Mouse (Mus musculus) adrenal gland, postnatal 36 days (tissue): ENCODE measurements at regions not wholly inside any gene's neighbourhood (a gene's known extent, or its start where the extent isn't known, plus 50 kb on each side); places are given as distances from the start of the nearest gene placed in this dataset.

ENCODE experiments used
- DNase-seq, 2 experiments: peaks; one replicate each; pipeline ENCODE4 v3.0.0; 2021; ENCODE audit warnings: mixed read lengths in 1 of 2

DNA sequence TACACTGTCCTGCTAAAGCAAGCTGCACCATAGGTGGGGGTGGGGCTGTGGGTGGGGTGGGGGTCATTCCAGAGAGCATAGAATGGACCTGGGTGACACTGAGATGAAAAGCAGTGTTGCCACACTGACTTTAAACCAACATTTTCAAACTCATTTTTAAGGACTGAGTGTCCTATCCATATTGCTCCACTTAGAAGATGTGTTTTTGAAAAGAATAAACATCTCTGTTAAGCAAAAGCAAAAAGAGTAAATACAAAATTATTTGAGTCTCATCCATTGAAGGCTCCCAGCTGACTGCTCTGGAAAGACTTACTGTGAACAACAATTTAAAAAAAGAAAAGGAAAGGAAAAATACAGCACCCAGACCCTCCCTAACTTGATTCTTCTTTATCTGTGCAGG is 202.3 kb upstream of the Usp24 start:
- DNase-seq: no peak

GRCm38 (mm10) chr4:106116611-106117010 is 199.4 kb upstream of the Usp24 start:
- peak; percentile 13 to 30 for DNase-seq

- no peak for DNase-seq
Measured at GRCm38 (mm10) chr4:106121306-106121705, 194.7 kb upstream of the Usp24 start.

- peak; percentile 59 to 69 for DNase-seq
Measured at GRCm38 (mm10) chr4:106123038-106123654, 192.9 kb upstream of the Usp24 start.

DNA sequence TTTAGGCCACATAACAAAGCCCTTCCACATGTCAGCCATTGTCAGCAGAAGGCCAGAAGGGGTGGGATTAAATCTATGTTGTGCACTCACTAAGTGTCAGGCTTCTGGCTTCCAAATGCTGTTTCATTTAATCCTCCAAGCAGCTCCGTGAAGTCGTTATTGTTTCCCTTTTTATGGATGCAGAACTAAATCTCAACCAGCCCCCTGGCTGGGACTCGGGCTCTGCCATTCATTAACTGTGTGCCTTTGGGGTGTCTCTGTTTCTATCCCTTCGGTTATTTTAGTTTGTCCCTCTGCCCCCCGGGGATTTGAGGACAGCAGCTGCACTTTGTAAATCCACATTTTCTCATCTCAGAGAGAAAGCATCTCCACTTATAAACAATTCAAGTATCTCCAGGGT is 188.8 kb upstream of the Usp24 start:
- no peak for DNase-seq

GRCm38 (mm10) chr4:106127641-106128040 is 188.4 kb upstream of the Usp24 start:
- peak; percentile 42 to 47 for DNase-seq

DNA sequence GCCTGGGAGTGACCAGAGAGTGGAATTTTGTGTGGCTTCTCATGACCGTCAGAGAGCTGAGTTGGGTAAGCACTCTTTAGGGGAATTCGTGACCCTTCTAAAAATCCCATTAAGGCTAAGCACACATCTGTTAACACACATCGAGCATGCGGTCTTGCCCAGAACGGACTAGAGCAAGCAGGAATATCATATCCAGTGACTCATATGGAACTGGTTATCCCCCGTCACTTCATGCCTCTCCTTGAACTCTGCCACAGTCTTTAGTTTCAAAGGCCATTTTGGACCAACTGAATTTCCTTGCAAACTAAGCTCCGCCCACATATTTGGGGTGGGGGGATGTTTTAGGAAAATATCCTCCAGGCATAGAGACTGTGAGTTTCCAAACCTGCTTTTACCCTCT is 186.7 kb upstream of the Usp24 start:
- no peak for DNase-seq

DNA sequence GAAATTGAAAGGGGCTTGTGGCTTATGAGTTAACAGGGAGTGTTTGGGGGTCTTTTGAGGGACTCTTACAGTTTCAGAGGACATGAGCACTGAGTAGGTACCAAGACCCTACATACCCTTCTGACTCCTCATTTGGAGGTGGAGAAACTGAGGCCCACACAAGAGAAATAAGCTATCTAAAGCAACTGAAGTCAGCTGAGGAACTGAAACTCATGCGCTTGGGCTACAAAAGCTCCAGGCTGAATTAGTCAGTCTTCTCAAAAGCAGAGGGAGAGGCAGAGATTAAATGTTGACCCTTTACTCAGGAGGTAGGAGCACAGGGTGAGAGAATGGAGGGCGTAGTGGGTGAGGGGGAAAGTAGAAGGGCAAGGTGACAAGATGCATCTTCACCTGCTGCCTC is 186.2 kb upstream of the Usp24 start:
- no peak for DNase-seq

- DNase-seq: no peak
Measured at GRCm38 (mm10) chr4:106133746-106134730, 182.0 kb upstream of the Usp24 start.

- no peak for DNase-seq
Measured at GRCm38 (mm10) chr4:106142741-106143140, 173.3 kb upstream of the Usp24 start.

- DNase-seq: peak; percentile 20 to 46
Measured at GRCm38 (mm10) chr4:106144351-106145116, 171.5 kb upstream of the Usp24 start.

- DNase-seq: no peak
Measured at GRCm38 (mm10) chr4:106146919-106147460, 169.0 kb upstream of the Usp24 start.

DNA sequence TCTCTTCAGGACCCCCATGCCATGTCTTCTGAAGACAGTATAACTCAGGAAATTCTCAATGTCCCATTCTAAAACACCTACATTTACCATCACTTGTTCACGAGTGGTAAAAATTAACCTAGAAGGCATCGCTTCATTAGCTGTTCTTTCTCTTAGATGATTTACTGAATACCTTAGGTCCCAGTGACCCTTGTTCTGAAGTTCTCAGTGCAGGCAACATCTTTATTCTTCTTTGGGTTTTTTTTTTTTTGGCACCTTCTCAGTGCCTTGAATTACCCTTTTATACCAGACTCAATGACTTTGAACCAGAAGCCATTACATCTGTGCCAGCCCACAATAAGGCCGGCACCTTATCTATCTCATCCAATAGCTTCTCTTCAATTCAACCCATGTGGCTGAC is 167.1 kb upstream of the Usp24 start:
- no peak for DNase-seq

- DNase-seq: no peak
Measured at GRCm38 (mm10) chr4:106149471-106150048, 166.5 kb upstream of the Usp24 start.

- no peak for DNase-seq
Measured at GRCm38 (mm10) chr4:106150775-106151174, 165.2 kb upstream of the Usp24 start.

DNA sequence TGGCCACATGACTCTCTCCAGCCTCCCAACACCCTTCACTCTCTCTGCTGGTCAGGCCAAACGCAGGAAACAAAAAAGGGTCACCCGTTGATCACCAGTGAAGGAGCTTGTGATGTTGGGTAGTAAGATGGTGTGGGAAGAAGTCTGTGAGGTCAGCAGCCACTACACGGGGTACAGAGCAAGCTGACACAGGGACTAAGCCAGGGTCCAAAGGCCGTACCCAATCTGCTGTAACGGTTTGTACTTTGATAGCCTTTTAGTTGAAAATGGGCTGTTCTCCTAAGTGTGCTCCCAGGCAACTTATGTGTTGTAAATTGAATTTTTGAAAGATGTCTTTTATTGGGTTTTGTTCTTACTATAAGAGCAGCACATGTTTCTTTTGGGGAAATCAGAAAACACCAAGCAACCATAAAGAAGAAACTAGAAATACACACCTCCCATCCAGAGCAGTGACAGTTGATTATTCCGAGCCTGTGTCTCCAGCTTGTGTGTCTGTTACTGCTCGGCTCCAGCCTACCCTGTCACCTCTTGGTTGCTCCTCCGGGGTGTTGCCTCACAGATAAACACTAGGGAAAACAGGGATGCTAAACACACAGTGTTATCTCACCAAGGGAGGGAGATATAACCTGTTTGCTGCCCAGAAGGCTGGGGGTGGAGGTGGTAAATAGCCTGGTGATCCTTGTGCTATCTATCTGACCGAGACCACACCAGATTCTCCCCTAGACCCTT is 158.4 kb upstream of the Usp24 start:
- DNase-seq: no peak

DNA sequence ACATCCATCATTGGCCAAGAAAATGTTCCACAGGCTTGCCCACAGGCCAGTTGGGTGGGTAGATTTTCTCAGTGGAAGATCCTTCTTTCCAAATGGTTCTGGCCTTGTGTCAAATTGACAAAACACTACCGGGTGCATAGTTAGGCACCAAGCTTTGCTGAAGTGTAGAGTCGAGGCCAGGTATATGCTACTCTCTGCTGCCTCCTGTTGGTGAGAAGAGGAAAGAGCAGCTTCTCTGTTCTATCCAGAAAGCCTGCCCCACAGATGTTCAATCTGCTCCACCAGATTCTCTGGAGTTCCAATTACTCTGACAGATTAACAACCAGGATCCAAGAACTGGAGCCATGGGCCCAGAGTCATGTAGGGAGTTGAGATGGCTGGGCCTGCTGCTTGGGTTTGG is 154.4 kb upstream of the Usp24 start:
- DNase-seq: no peak

DNA sequence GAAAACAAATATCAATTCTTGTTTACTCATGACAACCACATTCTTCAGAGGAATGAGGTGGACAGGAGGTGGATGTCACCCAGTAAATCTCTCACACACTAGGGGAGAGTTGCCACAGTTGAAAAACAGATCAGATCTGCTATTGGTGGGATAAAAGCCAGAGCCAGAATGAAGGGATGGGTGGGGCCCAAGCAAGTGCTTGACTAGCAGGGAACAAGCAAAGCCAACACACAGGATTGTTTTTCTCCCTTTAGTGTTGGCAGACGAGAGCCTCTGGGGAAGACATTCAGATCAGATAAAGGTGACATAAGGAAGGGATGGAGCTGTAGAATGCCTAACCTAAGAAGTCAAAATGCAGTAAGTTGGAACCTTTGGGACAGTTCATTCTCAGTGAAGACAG is 153.5 kb upstream of the Usp24 start:
- DNase-seq: no peak

- no peak for DNase-seq
Measured at GRCm38 (mm10) chr4:106163220-106163619, 152.8 kb upstream of the Usp24 start.

GRCm38 (mm10) chr4:106167716-106168115 is 148.3 kb upstream of the Usp24 start:
- no peak for DNase-seq

DNA sequence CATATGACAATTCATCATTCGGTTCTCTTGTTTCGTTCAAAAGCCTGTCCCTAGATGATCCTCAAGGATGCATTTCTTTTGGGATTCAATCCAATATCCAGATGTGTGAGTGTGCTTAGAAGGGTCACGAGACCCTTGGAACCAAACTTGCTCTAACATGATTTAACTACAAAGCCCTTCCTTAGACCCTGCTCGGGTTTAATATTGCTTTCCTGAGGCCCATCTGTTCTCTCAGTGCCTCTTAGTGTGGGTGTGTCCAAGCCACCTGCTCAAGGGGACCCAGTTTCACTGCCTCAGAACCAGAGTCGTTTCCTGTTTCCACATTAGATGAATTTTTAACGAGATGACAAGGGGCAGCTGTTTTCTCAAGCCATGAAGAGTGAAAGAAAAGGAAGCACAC is 147.3 kb upstream of the Usp24 start:
- DNase-seq: no peak
